Mouse (Mus musculus): ENCODE data around the gene Cdh5.

Gene Cdh5

GRCm38 (mm10) chr8:104140611-104141010 is 39.2 kb downstream of the Cdh5 start:
- DNase-seq: no peak

DNA sequence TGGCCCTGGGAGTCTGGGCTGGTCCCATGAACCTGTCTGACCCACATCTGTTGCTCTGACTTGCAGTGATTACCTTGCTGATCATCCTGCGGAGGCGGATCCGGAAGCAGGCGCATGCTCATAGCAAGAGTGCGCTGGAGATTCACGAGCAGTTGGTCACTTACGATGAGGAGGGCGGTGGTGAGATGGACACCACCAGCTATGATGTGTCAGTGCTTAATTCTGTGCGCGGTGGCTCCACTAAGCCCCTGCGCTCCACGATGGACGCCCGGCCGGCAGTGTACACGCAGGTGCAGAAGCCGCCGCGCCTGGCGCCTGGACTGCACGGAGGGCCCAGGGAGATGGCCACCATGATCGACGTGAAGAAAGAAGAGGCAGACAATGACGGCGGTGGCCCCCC is 41.0 kb downstream of the Cdh5 start:
- DNase-seq: no peak

DNA sequence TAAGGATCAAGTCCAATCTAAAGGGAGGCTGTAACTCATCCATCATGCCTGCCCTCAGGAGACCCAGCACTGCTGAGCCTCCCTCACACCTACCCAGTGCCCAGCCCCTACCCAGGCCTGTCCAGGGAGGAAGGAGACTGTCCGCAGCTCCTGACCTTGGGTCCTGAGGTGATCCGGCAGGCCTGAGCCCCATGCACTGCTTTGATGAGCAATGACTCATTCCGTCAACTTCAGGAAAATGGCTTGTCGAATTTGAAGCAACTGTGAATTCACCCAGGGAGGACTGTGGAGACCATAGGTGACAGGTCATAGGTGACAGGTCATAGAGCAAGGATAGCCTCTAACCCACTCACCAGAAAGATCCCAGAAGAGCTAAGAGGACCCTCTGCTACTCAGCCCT is 42.0 kb downstream of the Cdh5 start:
- DNase-seq: no peak

DNA sequence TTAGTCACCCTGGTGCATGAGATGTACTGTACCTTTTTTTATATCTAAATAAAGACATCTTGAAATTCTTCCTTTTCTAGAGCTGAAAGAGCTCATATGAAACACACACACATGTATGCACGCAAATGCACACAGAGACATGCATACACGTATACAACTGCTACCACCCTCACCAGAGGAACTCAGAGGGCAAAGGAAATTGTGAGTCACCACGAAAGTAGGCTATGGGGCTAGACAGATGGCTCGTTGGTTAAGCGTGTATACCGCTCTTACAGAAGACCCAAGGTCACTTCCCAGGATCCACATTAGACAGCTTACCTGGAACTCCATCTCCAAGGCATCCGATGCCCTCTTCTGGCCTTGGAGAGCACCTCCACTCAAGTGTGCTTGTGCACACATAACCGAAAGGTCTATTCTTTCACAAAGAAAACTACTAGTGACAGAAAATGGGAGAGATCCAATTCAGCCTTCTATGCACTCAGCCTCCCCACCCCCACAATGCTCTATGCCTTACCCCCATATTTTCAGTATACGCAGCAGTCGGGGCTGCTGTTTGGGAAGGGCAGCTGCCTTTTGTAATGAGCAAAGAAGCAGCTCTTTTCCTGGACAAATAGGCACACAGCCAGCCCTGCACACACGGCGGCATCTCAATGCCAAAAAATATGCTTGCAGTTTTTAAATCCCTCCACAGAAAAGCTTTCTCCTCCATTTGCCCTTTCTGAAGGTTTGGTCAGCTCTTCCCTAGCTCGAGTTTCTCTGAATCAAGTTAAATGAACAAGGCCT is 43.2 kb downstream of the Cdh5 start:
- DNase-seq: peak; percentile 29

DNA sequence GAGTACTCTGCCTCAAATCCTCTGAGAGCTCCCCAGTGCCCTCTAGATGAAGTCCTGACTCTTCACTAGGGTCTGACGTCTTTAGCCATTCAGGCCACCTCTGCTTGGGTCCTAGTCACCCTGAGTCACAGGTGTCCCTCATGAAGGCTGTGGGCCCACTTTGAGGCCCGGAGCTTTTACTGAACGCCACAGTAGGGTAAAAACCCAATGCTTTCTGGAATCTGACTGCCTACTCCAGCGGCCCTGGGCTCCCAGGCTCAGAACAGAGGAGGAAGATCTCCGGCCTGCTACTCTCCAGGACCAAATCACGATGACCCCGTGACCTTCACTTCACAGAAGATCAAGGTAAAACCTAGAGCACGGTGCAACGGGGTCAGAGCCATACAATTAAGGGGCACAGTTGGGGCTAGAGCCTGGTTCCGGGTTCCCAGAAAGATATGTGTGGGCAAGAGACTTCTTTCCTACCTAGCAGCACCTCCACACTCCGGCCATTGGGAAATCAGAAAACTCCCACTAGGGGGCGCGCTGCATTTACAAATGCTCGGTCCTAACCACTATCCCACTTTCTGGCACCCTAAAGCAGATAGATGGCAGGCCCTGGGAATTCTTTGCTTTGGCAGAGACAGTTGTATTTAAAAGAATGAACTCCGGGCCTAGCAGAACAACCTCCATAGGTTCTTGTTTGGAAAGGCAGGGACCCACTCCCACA is 44.7 kb downstream of the Cdh5 start:
- peak; percentile 85 for DNase-seq

GRCm38 (mm10) chr8:104146717-104147494 is 45.5 kb downstream of the Cdh5 start:
- no peak for DNase-seq

GRCm38 (mm10) chr8:104147947-104148346 is 46.5 kb downstream of the Cdh5 start:
- no peak for DNase-seq

- DNase-seq: no peak
Measured at GRCm38 (mm10) chr8:104160731-104161130, 59.3 kb downstream of the Cdh5 start.

DNA sequence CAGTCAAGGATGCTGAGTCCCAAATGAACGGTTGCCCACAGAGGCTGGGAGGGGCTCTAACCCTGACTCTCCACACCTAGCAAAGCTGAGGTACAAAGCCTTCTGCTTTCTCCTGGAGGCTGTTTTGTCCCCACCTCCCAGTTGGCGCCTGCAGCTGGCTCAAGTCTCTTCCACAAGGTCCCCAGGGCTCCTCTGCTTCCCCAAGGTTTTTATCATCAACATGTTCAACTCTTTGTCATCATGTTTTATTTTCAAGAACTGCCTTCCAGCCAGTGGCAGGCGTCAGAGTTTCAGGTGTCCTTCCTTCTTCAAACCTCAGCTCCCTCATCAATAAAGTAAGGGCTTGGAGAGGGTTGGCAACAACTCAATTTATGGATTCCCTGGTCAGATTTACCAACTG is 68.0 kb downstream of the Cdh5 start:
- no peak for DNase-seq

GRCm38 (mm10) chr8:104170118-104171049 is 69.0 kb downstream of the Cdh5 start, which contains the start of gene Bean1:
Gene Bean1 (plus strand): TSS chr8:104170442.
- DNase-seq: peak; percentile 48

- DNase-seq: no peak
Measured at GRCm38 (mm10) chr8:104171050-104171620, 69.7 kb downstream of the Cdh5 start.

- no peak for DNase-seq
Measured at GRCm38 (mm10) chr8:104172420-104172819, 71.0 kb downstream of the Cdh5 start.

DNA sequence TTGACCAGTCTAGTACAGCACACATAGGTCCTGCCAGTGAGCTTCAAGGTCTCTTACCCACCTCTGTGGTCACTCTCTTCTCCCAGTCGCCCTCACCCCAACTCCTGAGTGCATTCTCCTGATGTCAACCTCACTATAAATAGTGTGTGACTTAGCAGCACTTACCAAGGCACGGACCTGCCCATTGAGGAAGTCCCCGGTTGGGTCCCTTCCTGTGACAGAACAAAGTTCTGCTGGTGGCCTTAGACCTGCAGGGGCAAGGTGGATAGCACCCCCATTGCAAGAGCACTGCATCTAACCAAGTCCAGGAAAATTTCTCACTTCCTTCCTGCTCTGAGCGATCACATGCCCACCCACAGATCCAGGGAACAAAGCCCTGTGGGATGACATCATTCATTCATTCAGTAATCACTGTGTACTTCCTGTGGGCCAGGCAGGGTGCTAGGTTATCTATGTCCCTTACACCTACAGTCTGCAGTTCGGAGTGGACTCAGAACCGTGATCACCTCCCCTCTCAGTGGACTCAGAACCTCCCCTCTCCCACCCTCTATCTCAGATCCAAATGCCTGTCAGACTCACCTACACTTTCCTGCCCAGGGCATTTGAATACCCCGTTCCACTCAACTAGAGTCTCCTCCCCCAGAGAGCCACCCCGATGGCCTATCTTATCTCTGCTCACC is 74.6 kb downstream of the Cdh5 start:
- DNase-seq: no peak

DNA sequence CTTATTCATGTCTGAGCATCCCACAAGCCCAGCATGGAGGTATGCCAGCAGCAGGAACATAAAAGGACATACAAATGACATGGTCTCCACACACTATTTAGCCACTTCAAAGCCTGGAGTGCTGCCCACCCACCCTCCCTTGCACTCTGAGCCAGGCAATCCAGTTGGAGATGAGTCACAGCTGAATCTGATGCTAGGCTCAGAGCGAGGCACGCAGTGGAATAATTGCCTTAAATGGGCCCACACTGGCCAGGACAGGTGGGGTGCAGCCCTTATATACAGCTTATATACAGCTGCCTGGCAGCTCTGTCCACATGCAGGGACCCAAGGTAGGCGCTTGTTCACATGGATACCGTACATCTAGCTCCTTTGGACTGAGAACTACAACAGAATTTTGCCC is 75.6 kb downstream of the Cdh5 start:
- DNase-seq: peak; percentile 35

DNA sequence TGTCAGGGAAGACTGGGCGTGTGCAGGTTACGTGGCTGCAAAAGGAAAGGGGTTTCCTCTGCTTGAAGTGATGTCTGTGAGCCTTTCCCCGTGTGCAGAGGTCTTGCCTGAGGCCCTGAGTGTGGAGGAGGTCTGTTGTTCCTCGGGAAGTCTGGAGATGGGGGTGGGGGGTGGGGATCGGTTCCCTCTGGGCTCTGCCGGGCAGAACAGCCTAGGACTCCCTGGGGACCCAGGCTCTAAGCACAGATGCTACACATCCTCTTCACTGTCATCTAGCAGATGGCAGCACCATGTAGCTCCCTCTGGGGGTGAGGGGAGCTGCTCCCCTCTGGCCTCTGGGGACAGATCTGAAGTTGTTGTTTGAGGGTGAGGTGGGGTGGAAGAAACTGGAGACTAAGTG is 83.5 kb downstream of the Cdh5 start:
- DNase-seq: no peak

- no peak for DNase-seq
Measured at GRCm38 (mm10) chr8:104186827-104187226, 85.4 kb downstream of the Cdh5 start.

- no peak for DNase-seq
Measured at GRCm38 (mm10) chr8:104187622-104188021, 86.2 kb downstream of the Cdh5 start.

DNA sequence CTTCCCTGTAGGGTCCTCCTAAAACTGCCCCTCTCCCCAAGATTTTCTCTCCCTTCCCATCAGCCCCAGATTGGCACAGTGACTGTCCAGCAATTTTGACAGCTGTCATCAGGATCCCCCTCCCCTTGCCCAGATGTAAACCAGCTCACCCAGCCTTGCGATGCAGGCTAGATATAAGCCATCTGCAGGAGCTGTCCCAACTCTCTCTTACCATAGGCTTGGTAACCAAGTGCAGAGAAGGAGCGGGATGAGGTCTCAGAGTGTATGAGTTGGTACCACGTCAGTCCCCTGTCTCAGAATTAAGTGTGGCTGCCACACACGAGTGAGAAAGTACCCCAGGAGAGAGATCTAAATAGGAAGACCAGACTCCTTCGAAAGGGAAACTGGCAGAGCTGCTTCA is 87.0 kb downstream of the Cdh5 start:
- DNase-seq: no peak

DNA sequence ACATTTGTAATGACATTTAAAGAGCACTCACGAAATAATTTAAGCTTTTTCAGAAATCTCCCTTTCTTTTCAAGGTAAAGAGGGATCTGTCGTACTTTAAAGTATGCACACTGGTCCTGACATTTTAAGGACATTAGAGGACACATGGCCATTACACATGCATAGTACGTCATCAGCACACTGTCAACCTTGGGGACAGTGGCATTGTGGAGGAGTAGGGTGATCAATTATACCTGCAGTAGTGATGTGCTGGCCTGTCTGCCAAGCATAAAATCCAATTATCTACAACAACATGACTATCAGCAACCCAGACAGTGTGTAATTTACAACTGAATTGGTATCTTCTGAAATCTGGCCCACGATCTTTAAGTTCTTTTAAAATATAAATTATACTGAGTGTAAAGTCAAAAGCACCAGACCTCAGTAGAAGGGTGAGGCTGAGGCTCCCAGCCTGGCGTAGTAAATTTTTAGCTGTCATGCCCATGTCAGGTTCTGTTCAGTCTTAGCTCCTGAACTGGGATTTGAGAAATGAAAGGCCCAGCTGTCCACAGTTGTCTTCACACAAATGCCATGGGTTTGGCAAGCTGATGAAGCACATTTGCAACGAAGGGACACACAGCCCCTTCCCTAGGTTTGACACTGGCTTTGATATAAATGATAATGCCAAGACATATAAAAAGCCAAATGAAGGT is 89.5 kb downstream of the Cdh5 start:
- no peak for DNase-seq

GRCm38 (mm10) chr8:104191496-104191895 is 90.1 kb downstream of the Cdh5 start:
- no peak for DNase-seq

Measured in right cerebral cortex, postnatal 14 days (tissue).